Mouse (Mus musculus) embryo, embryonic 10.5 days (tissue): ENCODE data around the gene ccdc198.
"Not testable (repeated sequence)": the region's sequence is repeated elsewhere in the genome, so short reads cannot be mapped to it uniquely, and the experiment has no call there.

ENCODE experiments used
- DNase-seq: peaks from one replicate; pipeline ENCODE4 v3.0.0-alpha.2; 2015; ENCODE audit warnings: low spot score

Gene ccdc198

DNA sequence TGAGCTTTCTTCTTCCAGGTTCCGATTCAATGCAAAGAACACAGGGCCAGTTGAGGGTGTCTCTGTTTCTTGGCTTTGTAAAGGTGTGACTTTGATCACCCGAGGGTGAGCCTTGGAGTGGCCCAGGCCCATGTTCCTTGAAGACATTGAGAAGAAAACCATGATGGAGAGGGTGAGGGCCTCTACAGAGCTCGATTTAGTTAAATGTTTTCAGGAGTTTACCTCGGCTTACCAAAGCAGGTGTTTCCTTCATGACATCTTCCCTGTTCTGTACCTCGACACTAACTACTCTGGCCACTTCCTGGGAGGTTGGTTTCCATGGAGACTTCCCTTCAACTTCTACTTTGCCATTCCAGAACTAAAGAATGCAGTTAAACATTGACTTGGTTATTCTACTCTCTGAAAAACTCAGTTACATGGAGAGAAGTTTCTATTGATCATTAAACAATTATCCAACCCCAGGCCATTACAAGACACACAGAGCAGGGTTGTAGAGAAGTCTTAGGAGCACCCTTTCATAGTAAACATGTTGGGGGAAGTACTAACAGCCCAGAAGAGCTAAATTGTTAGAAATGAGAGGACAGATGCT is at the start of gene ccdc198:
ccdc198 (minus strand) TSS at position 349 of the 589 bp plus-strand sequence.
- DNase-seq: no peak

DNA sequence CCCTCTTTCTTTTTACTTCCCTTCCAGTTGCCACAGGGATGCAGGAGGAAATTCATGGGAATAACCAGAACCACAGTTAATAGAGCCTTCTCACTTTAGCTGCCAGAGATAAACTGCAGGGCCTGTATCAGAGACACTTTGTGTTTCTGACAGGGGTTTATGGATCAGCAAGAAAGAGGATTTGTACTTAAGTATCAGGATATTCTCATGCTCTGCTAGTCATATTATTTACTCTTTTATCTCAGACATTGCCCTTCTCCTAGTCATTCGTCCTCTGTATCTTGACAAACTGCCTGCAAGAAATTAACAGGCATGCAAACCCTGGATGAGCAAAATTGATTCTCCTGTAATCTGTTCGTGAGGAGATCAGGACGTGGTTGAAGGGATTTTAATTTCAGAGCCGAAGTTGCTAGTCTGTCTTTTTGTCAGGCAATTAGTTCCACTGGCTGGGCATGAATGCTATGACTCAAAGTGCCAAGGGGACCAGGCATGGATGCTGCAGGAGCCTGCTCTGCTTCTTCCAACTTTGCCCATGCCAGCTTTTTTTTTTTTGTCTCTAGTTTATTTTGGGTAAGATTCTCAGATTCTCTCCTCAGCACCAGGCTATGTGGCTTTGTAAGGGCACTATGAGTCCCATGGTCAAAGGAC is 48.7 kb upstream of the ccdc198 start:
- peak; percentile 34 for DNase-seq

DNA sequence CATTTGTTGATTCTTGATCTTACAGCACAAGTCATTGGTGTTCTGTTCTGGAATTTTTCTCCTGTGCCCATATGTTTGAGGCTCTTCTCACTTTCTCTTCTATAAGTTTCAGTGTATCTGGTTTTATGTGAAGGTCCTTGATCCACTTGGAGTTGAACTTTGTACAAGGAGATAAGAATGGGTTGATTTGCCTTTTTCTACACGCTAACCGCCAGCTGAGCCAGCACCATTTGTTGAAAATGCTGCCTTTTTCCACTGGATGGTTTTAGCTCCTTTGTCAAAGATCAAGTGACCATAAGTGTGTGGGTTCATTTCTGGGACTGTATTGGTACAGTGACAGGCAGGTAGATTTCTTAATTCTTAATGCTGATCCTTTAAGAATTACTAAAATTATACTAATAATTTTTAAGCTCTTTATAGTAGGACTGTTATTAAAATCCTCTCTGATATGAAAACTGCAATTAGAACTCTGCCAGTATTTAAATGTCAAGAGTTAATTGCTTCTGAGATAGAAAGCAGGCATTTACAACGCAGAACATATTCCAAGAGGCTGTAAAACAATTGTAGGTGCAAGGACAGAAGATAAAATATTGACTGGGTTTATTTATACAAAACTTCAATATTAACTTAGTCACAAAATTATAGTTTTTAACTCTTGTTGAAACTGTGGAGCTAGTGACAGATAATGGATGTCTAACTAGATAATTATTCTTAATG is 44.9 kb upstream of the ccdc198 start:
- no peak for DNase-seq

DNA sequence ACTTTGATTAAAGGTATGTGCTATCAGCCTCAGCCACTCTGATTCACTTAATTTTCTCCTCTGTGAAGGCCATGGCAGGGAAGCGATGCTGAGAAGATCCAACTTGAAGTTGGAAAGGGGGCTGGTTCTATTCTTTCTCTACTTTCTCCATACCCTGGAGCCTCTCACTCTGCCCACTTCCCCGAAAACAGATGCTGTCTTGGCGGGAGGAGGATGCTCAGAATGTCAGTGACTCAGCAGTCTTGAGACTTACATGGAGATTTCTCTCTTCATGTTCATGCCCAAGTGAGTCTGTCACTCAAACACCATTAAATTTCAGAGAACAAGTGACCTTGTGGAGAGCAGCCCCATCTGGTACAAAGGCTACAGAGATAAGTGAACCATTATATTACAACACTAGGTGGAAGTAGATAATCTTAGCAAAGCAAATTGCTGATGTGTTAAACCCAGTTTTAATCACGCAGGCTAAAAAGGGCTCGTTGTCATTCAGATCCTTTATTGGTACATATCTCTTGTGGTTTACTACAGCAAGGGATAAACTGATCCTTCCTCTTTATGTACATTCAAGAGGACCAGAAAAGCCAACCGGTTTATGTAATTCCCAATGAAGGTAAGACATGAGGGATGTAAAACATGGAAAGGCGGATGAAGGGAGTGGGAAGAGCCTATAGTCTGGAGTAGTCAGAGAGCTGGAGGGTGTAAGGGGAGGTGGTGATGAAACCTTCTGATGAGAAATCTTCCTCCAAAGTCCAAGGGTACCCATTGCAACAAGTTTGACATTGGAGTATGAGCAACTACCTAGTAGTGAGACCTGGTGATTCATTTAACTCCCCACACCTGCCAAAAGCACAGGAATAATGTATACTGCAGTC is 38.7 kb upstream of the ccdc198 start:
- DNase-seq: no peak

DNA sequence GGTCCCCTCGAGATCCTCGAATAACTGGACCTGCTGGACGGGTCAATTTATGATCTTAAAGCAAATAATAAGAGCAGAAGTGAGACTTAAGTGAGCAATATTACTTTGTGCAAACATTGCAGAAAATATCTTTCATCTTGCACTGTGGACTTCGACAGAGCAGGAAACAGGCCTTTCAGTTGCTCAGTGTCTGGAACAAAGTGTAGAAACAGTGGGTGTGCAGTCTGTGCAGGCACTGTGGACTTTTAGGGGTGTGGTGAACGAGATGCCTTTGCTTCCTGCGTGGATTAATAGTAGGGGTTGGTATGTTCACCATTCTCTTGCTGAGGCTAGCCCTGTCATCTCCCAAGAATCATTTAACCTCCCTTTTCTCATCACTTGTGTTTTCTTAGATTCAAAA is 33.6 kb upstream of the ccdc198 start:
- DNase-seq: no peak

DNA sequence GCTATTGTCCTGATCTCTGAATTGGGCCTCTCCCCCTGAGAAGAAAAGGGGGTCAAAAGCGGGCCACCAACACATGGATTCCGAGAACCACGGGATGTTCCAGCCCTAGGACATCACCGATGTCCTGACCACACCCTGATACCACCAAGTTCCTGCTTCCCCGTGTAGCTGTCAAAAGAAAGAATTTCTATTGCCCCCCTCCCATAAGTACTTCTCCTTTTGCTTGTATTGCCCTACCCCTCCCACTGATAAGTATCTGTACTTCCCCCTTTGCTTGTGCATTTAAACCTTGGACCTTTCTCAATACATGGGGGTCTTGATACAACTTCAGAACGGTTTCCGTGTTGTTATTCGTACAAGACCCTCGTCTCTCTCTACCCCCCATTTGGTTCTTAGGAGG is 33.2 kb upstream of the ccdc198 start:
- DNase-seq: not testable (repeated sequence)

DNA sequence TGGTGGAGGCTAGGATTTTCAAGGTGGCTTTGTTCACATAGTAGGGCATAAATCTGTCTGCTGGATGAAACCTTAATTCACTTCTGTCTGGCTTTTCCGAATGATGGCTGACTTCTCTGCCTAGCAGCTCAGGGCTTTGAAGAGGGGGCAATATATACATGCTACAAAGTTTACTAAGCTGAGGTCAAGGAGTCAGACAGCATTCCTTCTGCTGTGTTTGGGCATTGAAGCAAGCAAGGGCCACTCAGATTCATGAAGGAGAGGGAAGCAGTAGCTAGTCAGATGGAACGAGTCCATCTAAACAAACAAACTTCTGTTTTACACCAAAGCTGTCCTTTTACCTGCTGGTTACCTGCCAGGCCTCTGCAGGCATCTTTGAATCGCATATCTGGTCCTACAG is 32.4 kb upstream of the ccdc198 start:
- no peak for DNase-seq

DNA sequence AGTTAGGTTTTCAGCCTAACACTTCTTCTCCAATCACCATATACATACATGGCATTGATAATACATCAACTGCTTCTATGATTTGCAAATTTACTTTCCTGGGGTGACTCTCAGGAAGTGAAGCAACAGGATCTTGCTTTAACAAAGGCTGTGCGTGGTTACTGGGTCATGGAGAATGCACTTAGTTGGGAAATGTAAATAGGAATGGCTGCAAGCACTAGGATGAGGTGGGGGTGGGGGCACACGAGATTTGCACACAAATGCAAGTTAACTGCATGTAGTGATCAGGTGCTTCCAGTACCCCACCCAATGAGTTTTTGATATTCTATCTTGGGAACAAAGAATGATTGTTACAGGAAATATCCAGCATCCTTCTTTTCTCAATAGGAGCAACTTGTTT is 30.1 kb upstream of the ccdc198 start:
- DNase-seq: no peak

DNA sequence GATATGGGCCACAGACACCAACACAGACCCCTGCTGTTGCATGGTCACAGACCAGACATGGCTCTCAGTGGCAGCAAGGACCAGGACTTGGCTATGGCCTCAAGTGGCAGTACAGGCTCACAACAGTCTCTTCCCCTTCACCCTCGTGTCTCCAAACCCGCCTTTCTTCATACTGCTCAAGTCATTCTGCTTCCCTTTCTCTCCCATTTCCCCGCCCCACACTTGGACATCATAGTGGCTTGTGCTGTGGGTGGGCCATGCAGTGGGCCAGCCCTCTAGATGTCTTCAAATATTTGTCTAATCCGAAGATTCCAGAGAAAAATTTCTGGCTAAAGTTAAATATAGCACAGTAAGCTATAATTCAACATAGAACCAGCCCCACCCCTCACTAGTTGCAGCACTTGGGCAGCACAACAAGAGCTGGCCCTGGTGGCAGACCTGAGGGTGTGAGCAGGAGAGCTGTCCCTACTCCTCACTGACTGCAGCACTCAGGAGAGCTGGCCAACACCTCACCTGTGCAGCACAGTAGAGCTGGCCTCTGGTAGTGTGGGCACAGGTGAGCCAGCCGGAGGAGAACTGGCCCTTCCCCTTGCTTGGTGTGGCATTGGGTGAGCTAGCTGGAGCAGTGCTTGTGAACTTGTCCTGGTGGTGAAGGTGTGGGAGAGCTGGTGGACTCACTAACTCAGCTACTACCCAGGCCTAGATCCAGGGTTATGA is 20.2 kb upstream of the ccdc198 start:
- no peak for DNase-seq

DNA sequence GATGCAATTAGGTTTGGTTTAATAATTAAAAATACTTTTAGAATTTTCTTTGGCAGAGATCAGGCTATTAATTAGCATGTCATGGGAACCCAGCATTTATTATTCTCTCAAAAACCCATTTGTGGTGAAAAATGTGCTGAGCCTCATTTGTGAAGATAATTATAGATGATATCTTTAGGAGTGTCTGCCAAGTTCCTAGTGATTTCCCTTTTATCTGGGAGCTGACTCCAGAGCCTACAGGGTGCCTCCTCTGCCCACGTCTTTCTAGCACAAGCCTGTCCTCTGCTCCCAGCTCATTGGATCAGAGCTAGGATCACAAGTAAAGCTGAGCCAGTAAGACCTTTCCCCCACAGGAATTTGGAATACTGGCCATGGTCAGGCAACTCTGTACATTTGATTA is 3.8 kb downstream of the ccdc198 start:
- no peak for DNase-seq

DNA sequence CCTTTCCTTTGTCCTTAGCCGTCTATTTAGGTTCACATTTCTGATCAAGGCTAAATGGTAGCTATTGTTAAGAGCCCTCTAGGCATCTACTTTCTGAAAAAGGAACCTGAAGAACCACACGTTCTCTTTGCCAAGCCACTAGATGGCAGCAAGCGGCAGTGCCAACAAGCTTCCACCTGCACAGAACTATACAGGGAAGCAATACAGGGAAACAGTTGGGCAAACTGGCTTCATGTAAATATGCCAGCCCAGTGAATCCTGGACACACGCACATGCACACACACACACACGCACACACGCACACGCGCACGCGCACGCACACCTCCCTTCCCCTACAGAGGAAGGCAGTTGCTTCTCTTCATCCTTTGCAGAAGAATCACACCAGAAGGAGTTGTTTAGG is 7.1 kb downstream of the ccdc198 start:
- DNase-seq: peak; percentile 78

DNA sequence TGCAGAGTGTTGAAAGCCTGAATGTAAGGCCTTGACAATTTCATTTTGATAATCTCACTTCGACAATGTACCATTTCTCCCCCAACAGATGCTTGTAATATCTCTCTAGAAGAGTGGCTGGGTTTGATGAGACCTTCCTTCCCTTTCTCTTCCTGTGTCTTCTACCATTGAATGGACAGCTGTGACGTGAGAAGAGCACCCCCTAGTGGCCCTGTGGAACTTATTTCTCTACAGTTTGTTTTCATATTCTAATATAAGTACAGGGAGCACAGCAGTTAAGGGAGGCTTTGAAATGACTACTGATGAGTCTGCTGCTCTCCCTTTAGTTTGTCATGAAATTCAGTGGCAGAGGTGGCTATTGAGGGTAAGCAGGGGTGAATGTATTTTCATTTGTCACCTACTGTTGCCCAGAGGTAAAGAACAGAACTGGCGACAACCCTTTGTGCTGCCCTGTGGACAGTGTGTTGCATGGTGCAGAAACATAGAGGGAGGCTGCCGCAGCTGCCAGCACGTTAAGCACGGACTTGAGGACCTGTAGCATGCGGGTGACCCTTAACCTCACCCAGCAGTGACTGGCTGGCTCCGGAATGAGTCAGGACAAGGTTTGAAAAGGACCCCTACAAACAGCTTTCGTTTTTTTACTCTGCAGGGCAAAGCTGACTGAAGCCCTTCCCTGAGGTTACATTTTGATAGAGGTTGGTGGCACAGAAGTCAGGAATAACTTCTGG is 10.3 kb downstream of the ccdc198 start:
- peak; percentile 82 for DNase-seq

DNA sequence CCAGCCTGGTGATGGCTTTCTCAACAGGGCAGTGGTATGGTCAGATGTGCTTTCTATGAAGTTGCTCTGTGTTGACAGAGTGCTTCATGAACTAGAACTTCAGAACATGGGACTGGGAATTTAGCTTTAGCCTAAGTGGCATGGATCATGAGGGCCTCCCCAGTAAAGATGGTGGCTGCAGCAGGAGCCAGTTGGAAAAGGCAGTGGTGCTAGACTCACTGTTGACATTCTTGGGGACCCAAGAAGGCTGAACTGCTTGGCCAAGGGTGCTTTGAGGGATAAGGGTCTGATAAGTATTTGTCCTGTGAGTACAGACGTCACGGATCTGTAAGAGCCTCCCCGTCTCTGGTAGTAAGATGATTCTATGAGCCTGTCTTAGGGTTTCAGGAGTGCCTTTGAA is 13.4 kb downstream of the ccdc198 start:
- no peak for DNase-seq

DNA sequence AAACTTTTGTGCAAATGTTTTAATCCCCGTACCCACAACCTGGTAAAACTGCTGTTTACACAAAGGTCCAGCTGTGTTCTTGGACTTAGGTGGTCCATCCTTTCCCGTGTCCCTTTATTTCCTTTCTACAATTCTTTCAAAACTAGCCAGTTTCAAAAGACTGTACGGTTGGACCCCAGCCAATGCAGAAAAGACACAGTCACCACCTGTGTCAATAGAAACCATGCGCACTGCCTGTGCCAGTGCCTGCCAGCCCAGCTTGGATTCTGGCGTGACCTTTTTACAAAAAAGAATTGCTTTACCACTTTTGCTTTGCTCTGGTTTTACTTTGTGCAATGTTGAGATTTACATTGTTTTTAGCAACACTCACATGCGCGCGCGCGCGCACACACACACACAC is 18.3 kb downstream of the ccdc198 start:
- no peak for DNase-seq

DNA sequence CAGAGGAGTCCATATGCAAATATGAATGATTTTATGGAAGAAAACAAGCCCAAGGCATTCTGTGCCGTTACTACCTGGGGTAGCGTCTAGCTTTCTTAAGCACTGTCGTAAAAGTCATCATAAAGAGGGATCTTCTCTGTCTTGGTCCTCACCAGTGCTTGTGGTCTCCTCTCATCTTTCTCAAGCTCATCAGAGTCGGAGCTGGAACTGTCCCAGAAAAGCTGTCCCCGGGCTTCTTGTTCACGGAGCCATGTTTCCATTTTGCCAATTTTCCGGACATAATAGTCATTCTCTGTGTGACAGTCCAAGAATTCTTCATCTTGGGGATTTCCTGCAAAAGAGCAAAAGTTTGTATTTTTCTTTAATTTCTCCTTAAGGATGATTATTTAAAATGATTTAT is 18.8 kb downstream of the ccdc198 start:
- DNase-seq: no peak

DNA sequence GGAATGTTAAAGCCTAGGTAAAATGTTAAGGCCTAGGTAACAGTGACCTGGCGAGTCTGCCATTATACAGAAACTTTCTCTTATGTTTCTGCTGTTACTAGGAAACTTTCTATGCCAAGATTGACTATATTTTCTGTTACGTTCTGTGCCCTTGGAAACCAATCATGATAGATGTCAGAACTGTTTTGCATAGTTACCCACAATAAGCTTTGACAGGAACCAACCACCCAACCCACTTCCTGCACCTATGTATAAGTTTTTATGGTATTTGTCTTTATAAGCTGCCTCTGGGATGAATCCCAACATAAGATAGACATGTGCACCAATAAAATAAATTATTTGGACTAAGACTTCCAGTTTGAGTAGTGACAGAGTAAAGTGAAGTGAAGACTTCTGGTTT is 23.5 kb downstream of the ccdc198 start:
- no peak for DNase-seq

DNA sequence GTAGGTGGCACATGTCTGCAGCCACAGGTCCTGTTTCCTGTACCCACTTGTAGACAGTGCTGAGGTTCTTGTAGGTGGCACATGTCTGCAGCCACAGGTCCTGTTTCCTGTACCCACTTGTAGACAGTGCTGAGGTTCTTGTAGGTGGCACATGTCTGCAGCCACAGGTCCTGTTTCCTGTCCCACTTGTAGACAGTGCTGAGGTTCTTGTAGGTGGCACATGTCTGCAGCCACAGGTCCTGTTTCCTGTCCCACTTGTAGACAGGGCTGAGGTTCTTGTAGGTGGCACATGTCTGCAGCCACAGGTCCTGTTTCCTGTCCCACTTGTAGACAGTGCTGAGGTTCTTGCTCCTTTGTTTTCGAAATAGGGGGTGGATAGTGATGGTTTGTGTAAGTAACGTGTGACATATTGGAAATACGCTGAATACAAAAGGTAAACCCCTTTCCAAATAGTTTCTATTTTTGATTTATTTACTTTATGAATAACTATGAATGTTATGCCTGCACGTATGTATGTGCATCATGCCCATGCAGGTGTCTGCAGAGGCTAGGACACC is 25.7 kb downstream of the ccdc198 start:
- DNase-seq: not testable (repeated sequence)

DNA sequence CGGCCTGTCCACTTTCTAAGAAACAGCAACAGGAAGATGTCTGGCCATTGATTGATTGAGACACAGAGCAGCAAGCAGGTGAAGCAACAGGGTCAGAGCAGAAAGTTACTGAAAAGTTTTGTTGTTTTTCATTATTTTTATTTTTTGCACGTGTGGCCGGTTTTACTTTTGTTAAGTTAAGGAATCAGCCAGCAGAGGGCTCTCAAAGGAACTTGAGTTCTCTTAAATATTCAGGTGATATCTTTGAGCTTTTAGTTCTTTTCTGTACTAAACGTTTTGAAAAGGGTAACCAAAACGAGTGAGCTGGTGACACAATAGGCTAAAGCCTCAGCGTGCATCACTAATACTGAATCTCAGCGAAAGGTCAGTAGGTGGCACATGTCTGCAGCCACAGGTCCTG is 26.6 kb downstream of the ccdc198 start:
- no peak for DNase-seq

DNA sequence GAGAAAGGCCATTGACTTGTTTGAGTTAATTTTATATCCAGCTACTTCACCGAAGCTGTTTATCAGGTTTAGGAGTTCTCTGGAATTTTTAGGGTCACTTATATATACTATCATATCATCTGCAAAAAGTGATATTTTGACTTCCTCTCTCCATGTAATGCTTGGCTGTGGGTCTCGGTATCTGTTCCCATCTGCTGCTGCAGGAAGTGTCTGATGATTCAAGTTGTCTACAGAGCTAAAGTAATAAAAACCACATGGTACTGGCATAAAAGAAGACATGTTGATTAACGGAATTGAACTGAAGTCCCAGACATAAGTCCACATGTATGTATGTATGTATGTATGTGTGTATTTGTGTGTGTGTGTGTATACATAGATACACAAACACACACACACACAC is 35.1 kb downstream of the ccdc198 start:
- DNase-seq: not testable (repeated sequence)

DNA sequence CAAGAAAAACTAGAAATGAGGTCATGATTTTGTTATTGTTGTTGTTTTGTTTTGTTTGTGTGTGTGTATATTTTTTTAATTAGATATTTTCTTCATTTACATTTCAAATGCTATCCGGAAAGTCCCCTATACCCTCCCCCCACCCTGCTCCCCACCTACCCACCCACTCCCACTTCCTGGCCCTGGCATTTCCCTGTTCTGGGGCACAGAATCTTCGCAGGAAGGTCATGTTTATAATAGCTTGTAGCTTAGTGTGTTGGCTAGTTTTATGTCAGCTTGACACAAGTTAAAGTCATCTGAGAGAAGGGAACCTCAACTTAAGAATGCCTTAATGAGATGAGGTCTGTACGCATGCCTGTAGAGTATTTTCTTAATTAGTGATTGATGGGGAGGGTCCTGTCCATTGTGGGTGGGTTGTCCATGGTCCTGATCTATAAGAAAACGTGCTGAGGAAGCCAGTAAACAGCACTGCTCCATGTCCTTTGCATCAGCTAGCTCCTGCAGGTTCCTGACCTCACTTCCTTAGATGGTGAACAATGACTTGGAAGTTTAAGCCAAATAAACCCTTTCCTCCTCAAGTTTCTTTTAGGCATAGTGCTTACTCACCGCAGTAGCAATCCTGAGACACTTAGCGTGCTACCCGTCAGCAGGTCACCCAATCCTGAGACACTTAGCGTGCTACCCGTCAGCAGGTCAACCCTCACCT is 44.0 kb downstream of the ccdc198 start:
- DNase-seq: no peak
